Mouse (Mus musculus) kidney, postnatal 4 days (tissue): ENCODE data around the gene Gm20896.
"Not testable (repeated sequence)": the region's sequence is repeated elsewhere in the genome, so short reads cannot be mapped to it uniquely, and the experiment has no call there.

Experiments used
- DNase-seq, 2 experiments: peaks; one replicate each; pipeline ENCODE4 v3.0.0; 2021; ENCODE audit warnings: mixed read lengths in 2 of 2

Gm20896 gene

DNA sequence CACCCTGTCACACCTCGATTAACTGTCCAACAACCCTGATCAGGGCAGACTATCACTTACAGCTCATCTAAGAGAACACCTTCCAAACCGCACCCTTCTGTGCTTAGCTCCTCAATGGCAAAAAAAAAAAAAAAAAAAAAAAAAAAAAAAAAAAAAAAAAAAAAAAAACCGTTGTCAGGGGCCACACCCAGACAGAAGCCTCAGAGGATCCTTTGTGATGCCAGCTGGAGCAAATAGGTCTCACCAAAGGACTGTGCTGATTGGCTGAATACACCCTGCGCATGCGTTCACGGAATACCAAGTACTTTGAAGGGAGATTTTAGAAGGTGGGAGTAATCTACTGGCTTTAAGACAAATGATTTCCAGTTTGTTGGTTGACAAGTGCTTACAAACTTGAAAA is at the start of gene Gm20896:
Gm20896 (minus strand) TSS at position 101 of the 400 bp plus-strand sequence.
- DNase-seq: not testable (repeated sequence)
